Mouse (Mus musculus): ENCODE measurements around the gene Rfx3. TPM values are rescaled to one million over a fixed set of nuclear protein-coding genes. Genes with fewer than 3 reads are reported as not detected.

Rfx3 gene
- polyA plus RNA-seq, 1 experiment from 2014 or later = 11.7 TPM

- no peaks in the 10 kb centered on the region for H3K9me3 ChIP-seq
- no peaks in the 10 kb centered on the region for H3K27me3 ChIP-seq (ENCODE audit: insufficient read depth, poor library complexity, severe bottlenecking)
- no peak for DNase-seq (ENCODE audit: low spot score)
- H3K4me3 ChIP-seq = no peak overlapping the region
- peaks cover 9% of the 10 kb centered on the region; the same call in 1 of the 2 replicates for H3K36me3 ChIP-seq
- no peak overlapping the region for H3K27ac ChIP-seq
- no peaks in the 10 kb centered on the region for H3K4me1 ChIP-seq
- WGBS = 90% methylated on average over 8 of the region's 8 CpGs
Observed at GRCm38 (mm10) chr19:27770716-27771265, 240.2 kb downstream of the Rfx3 start.

GRCm38 (mm10) chr19:27768444-27768843 lies 242.5 kb downstream of the Rfx3 start:
- Histone ChIP-seq H3K36me3 (peaks cover 9% of the 10 kb centered on the region; the same call in 1 of the 2 replicates), H3K9me3 (no peaks in the 10 kb centered on the region), H3K27ac (no peak overlapping the region), H3K4me1 (no peaks in the 10 kb centered on the region), H3K27me3 (ENCODE audit: insufficient read depth, poor library complexity, severe bottlenecking) (no peaks in the 10 kb centered on the region), H3K4me3 (no peak overlapping the region)
- no peak for DNase-seq (ENCODE audit: low spot score)
- WGBS = 89% methylated on average over 17 of the region's 17 CpGs

GRCm38 (mm10) chr19:27760309-27760708 lies 250.7 kb downstream of the Rfx3 start:
- H3K4me1 ChIP-seq = peaks cover 9% of the 10 kb centered on the region; the same call in 1 of the 2 replicates
- no peak overlapping the region for H3K4me3 ChIP-seq
- no peak overlapping the region for H3K27ac ChIP-seq
- H3K36me3 ChIP-seq = no peaks in the 10 kb centered on the region
- H3K9me3 ChIP-seq = no peaks in the 10 kb centered on the region
- H3K27me3 ChIP-seq (ENCODE audit: insufficient read depth, poor library complexity, severe bottlenecking) = no peaks in the 10 kb centered on the region
- DNase-seq (ENCODE audit: low spot score) = no peak
- 94% methylated on average over 9 of the region's 9 CpGs for WGBS

GRCm38 (mm10) chr19:27759347-27759746 lies 251.6 kb downstream of the Rfx3 start:
- Histone ChIP-seq H3K27me3 (ENCODE audit: insufficient read depth, poor library complexity, severe bottlenecking) (no peaks in the 10 kb centered on the region), H3K36me3 (no peaks in the 10 kb centered on the region), H3K27ac (no peak overlapping the region), H3K9me3 (no peaks in the 10 kb centered on the region), H3K4me1 (peaks cover 9% of the 10 kb centered on the region; the same call in 1 of the 2 replicates), H3K4me3 (no peak overlapping the region)
- WGBS = 59% methylated on average over 8 of the region's 8 CpGs
- DNase-seq (ENCODE audit: low spot score) = no peak

GRCm38 (mm10) chr19:27747301-27747700 lies 263.7 kb downstream of the Rfx3 start:
- H3K27ac ChIP-seq = no peak overlapping the region
- 97% methylated on average over 1 of the region's 1 CpGs for WGBS

GRCm38 (mm10) chr19:27738908-27739307 lies 272.1 kb downstream of the Rfx3 start:
- no peaks in the 10 kb centered on the region for H3K27me3 ChIP-seq (ENCODE audit: insufficient read depth, poor library complexity, severe bottlenecking)
- H3K36me3 ChIP-seq = no peaks in the 10 kb centered on the region
- no peak overlapping the region for H3K4me3 ChIP-seq
- DNase-seq (ENCODE audit: low spot score) = no peak
- no peaks in the 10 kb centered on the region for H3K9me3 ChIP-seq
- H3K4me1 ChIP-seq = 0 out of 2 replicates have a peak, but pooled peaks cover 3% of the 10 kb centered on the region
- H3K27ac ChIP-seq = no peak overlapping the region
- WGBS = 76% methylated on average over 8 of the region's 8 CpGs

More at GRCm38 (mm10) chr19:27747301-27747700, 263.7 kb downstream of the Rfx3 start:
- DNase-seq (ENCODE audit: low spot score) = no peak
- no peak overlapping the region for H3K4me3 ChIP-seq
- no peaks in the 10 kb centered on the region for H3K36me3 ChIP-seq
- no peaks in the 10 kb centered on the region for H3K27me3 ChIP-seq (ENCODE audit: insufficient read depth, poor library complexity, severe bottlenecking)
- no peaks in the 10 kb centered on the region for H3K9me3 ChIP-seq
- no peaks in the 10 kb centered on the region for H3K4me1 ChIP-seq

GRCm38 (mm10) chr19:27736571-27736970 lies 274.4 kb downstream of the Rfx3 start:
- no peaks in the 10 kb centered on the region for H3K36me3 ChIP-seq
- H3K4me3 ChIP-seq = no peak overlapping the region
- WGBS = 74% methylated on average over 2 of the region's 2 CpGs
- 0 out of 2 replicates have a peak, but pooled peaks cover 3% of the 10 kb centered on the region for H3K4me1 ChIP-seq
- H3K27me3 ChIP-seq (ENCODE audit: insufficient read depth, poor library complexity, severe bottlenecking) = no peaks in the 10 kb centered on the region
- H3K9me3 ChIP-seq = no peaks in the 10 kb centered on the region
- DNase-seq (ENCODE audit: low spot score) = no peak
- H3K27ac ChIP-seq = no peak overlapping the region

- Histone ChIP-seq H3K4me3 (no peak overlapping the region), H3K4me1 (no peaks in the 10 kb centered on the region), H3K27me3 (ENCODE audit: insufficient read depth, poor library complexity, severe bottlenecking) (no peaks in the 10 kb centered on the region), H3K9me3 (no peaks in the 10 kb centered on the region), H3K27ac (no peak overlapping the region), H3K36me3 (no peaks in the 10 kb centered on the region)
- no peak for DNase-seq (ENCODE audit: low spot score)
- 78% methylated on average over 11 of the region's 11 CpGs for WGBS
Observed at GRCm38 (mm10) chr19:27718931-27719330, 292.0 kb downstream of the Rfx3 start.

- no peak for DNase-seq (ENCODE audit: low spot score)
- Histone ChIP-seq H3K27ac (no peak overlapping the region), H3K4me1 (no peaks in the 10 kb centered on the region), H3K9me3 (no peaks in the 10 kb centered on the region), H3K4me3 (no peak overlapping the region), H3K27me3 (ENCODE audit: insufficient read depth, poor library complexity, severe bottlenecking) (no peaks in the 10 kb centered on the region), H3K36me3 (no peaks in the 10 kb centered on the region)
Observed at GRCm38 (mm10) chr19:27716274-27716673, 294.7 kb downstream of the Rfx3 start.

Data from heart, embryonic 10.5 days (tissue).